Mouse (Mus musculus) T-helper 2 cell (primary cell): Measurements from ENCODE around the gene Hoxd4.

Source experiments
- in situ Hi-C: fragments of 300-600 bp; cut with MboI, MseI; formaldehyde crosslinking; loops from one replicate; pipeline ENCODE4 v1.15.1; 2025; ENCODE audit warnings: high pct_unique_total_duplicates

The Hoxd4 gene

DNA sequence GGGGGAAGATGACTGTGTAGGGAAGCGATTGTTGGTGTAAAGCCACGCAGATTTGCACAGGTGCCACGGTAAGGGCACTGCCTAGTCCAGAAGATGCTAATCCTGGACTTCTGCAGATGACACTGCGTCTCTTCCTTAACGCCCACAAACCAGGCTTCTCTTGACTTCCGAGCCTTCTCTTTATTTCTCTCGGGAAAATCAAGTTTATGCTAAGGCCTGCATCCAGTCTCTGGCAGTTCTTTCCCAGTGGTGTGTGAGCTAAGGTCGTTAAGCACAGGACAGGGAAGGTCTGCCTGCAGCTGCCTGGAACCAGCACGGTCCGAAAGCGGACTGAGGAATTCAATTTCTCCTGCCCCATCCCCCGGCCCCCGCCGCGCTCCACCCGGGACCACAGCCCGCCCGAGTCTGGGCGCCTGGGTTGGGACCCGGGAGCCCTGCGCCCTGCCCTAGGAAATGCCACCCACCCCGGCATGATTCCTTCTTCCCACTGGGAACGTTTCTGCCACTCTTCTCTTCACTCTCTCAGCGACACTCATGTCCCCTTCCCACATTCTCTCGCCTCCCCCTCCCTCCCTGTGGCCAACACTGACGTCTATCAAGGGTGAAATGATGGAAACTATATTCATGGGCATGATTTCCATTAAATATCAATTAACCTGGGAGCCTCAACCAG is 7.9 kb upstream of the Hoxd4 start:
- in situ Hi-C loops = no loop called here

DNA sequence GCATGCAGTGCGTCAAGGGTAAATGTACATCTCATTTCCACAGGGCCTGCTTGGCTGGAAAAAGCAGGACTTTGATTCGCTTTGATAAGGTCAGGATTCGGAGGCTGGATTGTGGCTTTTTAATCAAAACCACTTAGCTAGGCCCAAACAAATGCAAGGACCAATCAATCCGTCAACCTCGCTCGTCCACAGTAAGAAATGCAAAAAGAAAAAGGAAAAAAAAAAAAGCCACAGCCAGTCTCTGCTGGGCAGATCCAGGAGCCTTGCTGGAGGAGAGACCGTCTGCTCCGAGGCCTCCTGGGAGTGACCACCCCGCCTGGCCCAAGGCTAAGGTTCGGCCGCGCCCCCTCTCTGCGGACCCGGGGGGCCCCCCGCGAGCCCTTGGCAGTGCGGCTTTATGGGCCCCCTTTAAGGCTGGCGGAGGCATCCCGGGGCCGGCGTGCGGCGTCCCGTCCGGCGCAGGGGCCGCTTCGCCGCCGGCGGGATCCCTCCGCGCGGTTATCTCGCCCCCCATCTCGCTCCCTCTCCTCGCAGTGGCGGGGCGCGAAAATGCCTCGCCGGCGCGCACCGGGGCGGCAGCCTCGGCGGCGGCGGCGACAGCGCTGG is 7.2 kb upstream of the Hoxd4 start, which contains the start of gene Hoxd8:
Gene Hoxd8, plus strand, starts transcription at position 223 of the 606 bp plus-strand sequence.
- in situ Hi-C loops = no loop called here

DNA sequence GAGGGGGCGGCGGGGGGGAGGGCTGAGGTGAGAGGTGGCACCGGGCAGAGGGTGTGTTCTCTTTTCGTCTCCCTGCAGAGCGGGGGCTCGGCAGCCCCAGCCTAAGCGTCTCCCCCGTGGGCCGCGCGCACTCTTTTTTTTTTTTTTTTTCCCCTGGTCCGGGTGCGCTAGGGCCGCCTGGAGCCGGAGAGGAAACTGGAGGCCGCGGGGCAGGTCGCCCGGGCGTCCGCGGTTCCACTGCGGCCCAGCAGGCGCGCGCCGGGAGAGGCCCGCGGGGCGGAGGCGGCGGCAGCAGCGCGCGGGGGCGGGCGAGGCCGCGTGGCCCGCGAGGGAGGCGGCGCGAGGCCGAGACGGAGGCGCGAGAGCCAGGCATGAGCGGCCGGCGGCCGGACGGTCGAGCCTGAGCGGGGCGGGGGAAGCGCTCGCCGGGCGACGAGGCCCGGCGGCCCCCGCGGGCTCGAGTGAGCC is 6.7 kb upstream of the Hoxd4 start:
- in situ Hi-C loops = no loop called here

DNA sequence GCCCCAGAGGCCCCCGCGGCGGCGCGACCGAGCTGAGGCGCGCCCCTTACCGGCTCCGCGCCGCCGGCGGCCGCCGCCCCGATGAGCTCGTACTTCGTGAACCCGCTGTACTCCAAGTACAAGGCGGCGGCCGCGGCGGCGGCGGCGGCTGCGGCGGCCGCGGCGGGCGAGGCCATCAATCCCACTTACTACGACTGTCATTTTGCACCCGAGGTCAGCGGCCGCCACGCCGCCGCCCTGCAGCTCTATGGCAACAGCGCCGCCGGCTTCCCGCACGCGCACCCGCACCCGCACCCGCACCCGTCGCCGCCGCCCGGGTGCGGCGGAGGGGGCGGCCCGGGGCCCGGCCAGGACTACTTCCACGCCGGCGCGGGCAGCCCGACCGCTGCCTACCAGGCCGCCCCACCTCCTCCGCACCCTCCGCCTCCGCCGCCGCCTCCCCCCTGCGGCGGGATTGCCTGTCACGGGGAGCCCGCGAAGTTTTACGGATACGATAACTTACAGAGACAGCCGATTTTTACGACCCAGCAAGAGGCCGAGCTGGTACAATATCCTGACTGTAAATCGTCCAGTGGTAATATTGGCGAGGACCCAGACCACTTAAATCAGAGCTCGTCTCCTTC is 6.2 kb upstream of the Hoxd4 start:
- in situ Hi-C loops = no loop called here

DNA sequence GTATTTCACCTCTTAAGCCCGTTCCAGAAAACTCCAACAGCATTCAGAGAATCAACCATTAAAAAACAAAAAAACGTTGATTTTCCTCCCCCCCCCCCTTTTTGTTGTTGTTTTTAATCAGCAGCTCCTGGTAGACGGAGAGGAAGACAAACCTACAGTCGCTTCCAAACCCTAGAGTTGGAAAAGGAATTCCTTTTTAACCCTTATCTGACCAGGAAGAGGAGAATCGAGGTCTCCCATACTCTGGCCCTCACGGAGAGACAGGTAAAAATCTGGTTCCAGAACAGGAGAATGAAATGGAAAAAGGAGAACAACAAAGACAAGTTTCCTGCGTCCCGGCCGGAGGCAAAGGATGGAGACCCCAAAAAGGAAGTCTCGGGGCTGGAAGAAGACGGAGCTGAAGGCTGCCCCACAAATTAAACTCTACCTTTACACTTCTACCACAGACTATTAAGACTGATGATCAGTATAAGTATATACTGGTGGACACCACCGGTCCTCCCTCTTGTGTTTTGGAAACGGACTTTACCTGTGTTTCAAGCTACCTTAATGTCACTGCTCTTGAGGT is 5.3 kb upstream of the Hoxd4 start:
- in situ Hi-C loops = no loop called here

DNA sequence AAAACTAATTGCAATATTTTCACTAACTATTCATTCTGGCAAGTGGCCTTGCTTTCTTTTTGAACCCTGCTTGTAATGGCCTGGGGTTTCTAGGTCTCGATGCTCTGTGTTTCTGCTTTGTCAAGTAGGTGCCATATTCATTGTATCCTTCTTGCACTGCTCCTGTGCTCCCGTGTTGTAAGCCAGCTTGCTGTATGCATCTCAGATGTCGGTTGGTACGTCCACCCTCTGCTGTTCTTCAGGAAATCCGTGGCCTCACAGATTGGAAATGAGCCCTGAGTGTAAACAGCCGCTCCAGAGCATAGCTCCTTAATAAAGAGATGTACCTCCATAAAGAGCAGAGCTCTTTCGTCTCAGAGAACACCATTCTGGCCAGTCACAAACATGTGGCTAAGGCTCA is 4.1 kb upstream of the Hoxd4 start:
- in situ Hi-C loops = no loop called here

DNA sequence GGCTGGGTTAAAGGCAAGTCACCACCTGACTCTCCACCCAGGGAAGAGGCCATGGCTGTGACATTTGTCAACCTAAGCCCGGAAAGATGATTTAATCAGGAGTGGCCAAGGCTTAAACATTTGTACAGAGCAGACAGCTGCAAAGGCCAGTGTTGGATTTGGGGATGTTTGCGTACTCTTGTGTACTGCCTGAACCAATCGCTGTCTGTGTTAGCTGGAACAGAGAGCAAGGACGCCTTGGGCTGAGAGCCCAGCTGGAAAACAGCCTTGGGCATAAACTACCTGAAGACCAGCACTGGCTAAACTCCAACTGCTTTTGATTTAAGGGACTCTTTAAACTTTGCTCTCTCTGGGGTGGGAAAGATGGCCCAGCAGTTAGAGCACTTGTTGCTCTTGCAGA is 3.1 kb upstream of the Hoxd4 start:
- in situ Hi-C loops = no loop called here

DNA sequence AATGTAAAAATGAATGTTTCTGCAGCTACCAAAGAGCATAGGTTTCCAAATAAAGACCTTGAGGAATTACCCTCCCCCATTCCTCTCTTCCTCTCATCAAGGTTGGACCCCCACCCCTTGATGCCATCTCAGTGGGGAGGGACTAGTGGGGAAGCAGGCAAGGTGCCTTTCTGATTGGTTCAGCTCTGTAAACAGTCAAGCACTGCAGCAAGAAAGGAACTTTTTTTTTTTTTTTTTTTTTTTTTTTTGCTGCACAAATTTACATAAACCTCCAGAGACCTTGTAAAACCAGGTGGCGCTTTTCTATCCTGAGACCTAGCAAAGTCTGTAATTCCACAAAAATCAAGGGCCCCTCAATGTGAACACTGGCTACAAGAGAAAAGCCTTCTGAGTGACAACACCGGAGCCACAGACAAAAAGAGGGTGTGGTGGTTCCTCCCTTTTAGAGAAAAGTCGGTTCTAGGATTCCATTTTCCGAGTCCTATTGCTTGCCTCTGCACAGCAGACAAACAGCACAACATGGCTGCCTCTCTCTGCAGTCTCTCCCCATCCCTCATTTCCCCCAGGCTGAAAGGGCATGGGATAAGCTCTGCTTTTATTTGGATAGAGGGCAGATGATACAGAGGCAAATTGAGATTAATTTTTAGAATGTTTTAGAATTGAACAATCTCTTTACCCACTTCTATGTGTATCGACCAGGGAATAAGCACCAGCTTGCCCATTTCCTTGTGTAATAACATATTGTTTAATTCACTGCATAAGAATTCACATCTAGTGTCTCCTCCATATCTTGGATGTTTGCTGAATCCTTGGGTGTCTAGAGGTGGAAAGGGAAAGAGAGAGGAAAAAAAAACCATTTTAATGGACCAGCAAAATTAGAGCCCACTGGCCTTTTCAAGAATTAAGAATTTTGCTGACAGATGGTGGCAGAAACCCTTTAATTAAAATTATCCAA is 2.0 kb upstream of the Hoxd4 start:
- in situ Hi-C loops = no loop called here

DNA sequence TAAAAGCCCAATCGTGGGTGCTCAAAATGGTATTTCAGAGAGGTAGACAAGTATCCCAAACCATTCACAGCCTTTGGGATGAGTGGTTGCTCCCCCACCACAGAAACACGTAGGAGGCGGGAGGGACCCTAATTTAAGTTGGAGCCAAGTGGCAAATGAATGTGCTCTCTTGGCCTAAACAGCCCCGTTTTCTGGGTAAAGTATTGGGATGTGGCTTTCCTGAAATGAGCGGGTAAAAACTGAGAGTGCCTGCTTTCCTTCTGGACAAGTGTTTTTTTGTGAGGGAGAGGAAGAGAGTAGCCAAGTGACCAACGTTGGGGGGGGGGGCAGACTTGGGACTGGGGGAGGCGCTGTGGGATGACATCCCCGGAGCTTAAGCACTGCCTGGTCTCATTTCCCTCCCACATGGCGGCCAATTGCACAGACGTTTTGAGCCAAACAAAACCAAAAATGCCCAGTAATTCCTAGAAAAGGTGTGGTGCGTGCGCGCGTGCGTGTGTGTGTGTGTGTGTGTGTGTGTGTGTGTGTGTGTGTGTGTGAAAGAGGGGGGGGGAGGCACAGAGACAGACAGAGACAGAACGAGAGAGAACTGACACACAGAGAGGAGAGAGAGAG is 693 bp upstream of the Hoxd4 start:
- in situ Hi-C loops = no loop called here

DNA sequence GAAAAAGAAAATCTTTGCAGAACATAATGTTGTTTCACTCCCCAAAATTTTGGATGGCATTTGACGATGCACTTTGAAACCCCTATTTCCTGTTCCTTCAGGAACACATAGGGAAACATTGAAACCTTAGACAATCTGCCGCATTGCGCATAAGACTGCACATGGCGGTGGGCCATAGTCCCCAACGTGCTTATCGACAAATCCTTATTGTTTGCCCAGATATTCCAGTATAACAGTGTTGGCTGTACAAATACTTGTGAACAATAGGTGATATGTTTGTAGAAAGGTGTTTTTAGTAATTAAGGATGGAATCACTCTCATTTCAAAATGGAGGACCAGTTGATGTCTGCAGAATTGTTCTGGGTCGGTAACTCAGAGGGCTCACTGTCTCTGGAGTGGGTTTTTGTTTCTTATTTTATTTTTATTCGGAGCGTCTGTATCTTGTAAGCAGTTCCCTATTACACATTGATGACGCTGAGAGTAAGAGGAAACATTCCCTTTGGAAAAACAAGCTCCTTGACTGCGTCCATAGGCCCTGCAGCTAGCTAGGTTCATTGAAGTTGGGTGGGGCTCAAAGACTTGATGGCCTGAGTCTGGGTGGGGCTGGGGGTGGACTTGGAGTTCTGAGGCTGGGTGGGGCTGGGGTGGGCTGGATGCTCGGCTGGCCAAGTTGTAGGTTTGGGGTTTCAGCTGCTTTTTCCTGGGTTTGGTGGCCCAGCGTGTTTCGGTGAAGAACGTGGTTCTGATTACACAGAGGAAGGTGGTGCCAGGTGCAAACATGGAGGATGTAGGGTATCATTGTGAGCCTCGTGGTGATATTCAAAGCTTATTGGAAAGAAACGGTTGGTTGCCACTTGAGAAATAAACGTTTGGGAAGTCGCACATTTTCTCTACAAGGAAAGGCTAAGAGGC is 1.8 kb downstream of the Hoxd4 start:
- in situ Hi-C loops = no loop called here

DNA sequence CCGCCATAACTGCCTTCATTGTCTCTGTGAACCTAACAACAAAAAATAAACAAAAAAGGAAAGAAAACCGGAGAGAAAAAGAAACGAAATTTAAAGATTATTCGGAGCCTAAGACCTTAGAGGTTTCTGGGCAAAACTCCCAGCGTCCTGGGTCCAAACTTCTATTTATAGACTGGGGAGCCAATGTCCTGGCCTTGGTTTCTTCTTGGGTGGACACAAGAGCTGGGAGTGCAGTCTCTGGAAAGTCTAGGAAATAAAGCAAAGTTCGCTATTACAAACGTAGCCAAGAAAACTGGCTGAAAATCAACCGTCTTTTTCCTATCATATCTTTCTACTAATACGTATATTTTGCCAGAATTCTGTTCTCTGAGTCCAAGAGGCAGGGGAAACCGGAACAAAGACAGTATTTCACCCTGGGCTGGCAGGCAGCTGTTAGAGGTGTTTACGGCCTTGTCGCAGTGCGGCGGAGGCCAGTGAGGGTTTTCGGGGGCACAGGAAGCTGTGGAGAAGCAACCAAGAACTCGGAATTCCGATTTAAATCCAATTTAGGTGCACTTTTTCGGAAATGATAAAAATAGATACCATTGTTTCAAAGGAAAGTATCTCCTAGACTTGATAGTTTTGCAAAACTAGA is 2.5 kb downstream of the Hoxd4 start:
- in situ Hi-C loops = no loop called here

DNA sequence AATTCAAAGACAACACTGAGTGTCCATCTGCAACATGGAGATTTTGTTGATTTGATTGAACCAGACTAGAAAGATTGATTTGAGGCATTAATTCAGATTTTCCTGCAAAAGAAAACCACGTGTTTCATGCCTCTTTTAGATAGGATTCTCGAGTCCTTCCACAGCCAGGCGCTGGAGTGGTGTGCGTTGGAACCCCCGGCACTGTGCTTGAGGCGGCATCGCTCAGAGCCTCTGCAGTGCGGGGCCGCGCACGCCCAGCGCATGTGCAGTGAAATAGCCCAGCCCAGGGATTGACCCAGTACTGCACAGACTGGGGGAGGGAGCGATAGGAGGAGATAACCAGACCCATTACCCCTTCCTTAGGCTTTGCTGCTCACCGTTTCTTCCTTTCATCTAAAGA is 3.2 kb downstream of the Hoxd4 start:
- in situ Hi-C loops = no loop called here

DNA sequence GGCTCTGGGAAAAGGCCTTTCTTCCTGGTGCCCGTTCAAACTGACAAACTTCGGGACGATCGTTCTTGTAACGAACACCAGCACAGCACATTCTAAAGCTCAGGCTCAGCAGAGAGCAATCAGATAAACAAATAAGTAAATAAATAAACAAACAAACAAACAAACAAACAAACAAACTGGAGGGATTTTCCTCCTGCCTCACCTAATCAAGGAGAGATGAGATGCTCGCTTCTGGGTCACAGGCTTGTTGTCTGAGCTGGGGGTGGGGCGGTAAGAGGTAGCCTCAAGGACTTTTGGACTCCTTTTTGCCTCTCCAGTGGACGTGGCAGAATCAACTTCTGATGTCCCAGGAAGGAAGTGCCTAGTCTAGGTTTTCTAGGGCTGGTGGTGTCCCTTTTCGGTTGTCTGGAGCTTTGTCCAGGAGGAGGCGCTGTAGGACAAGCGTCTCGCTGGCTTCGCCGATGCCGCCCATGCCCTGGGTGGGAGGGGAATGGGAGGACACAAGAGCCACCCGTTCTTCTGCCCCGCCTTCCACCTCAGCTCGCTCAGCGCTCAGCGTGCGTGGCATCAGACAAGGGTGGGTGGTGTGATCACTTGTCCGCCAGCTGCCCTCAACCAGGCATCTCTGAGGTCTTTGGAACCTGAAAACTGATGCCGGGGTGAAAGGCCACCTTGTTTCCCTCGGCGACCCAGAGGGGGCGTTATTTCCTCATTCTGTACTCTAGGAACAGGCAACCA is 3.9 kb downstream of the Hoxd4 start:
- in situ Hi-C loops = no loop called here

DNA sequence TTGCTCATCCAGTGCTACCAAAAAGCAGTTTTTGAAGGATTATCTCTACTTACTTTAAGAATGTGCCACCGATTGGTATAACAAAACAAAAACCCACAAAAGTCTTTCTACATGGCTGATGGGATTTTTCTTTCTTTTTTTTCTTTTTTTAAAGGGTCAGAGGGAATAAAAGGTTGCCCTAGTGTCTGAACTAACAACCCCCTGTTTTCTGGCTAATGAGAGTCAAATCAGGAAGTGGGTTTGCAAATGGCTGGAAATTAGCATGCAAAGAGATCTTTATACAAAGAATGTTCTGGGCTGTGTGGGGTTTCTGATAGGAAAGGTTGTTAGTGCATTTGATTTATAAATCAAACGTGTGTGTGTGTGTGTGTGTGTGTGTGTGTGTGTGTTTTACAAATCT is 8.7 kb downstream of the Hoxd4 start:
- in situ Hi-C loops = loop anchor here (5.0 kb wide), 1 partner anchor 242 kb away; no protein-coding TSS in a partner anchor

DNA sequence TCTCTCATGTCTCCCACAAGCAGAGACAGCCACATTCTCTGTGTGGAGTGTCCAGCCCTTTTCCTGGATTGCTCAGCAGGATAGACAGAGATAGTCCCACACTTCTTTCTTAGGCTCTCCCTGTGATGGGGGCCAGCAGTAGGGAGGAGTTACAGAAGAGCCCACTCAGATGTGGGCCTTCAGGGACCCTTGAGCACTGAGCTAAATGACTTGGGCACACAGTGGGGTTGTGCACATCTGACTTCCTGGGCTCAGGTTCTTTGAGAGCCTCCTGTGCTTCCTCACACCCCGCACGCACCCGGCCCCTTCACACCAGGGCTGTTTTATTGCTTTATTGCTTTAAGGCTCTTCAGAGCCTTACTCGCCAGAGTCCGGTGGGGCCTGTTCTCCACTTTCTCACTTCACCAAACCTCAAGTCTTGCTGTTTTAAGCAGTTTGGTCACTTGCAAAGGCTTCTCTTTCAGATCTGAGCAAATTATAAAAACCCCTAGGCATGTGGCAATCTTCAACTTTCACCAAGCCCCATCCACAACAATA is 9.3 kb downstream of the Hoxd4 start:
- in situ Hi-C loops = loop anchor here (5.0 kb wide), 1 partner anchor 241 kb away; no protein-coding TSS in a partner anchor

DNA sequence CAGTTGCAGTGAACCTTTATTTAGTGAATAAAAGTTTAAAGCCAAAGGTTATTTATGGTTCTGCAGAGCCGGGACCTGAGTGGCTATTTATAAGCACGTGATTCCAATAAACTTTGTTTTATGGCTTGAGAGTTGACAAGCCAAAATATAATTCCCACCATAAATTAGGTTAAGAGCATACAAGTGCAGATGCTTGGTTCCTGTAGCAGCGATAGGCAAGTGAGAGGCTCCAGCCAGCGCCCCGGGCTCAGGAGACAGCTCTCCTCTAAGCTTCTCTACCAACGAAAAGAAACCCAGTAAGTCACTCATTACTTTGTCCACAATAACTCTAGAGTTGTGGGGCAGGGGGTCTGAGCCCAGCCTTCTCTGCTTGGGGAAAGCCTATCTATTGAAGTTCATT is 10.2 kb downstream of the Hoxd4 start:
- in situ Hi-C loops = loop anchor here (5.0 kb wide), 1 partner anchor 240 kb away; no protein-coding TSS in a partner anchor

DNA sequence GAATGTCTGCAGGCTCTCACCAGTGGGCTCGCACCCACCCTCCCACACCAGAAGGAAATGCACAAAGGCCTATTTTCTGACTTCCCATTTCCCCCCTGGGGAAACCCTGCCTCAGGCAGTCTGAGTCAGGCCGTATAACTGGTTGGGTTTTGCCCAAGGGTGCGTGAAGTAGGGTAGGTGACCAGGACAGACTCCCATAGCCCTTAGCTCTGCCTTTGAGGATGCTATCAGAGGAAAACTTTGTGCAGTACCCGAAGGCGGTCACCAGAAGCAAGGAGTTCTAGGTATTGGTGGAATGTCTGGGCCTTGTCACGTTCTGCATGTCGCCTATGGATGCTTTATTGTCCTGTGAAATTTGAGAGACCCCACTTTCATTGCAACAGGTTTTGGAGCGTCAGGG is 11.2 kb downstream of the Hoxd4 start:
- in situ Hi-C loops = loop anchor here (5.0 kb wide), 1 partner anchor 239 kb away; no protein-coding TSS in a partner anchor
